Mouse (Mus musculus): ENCODE measurements around the gene RPS10-NUDT3. TPM values are rescaled to one million over a fixed set of nuclear protein-coding genes. Genes with fewer than 3 reads are reported as not detected.

Gene RPS10-NUDT3
- polyA plus RNA-seq, 1 experiment: not detected

GRCm38 (mm10) chr17:27546574-27547085, 88.4 kb downstream of the RPS10-NUDT3 start:
- H3K4me3 ChIP-seq (replicated peaks; ENCODE audit: control insufficient read depth, low read depth, low read length): no peak overlapping the region
- no peak overlapping the region for H3K27ac ChIP-seq (ENCODE audit: control insufficient read depth, insufficient read depth, low read depth, low read length, poor library complexity)
- 72% methylated on average over 7 of the region's 7 CpGs for WGBS
- H3K4me1 ChIP-seq (ENCODE audit: control insufficient read depth, insufficient read depth, low read length): peaks cover 3% of the 10 kb centered on the region
- TF ChIP-seq POLR2A (IDR thresholded peaks at IDR 0.05; ENCODE audit: borderline replicate concordance, control insufficient read depth, low read depth, low read length): no peak
- no peak for TF ChIP-seq CTCF (IDR thresholded peaks at IDR 0.05; ENCODE audit: control insufficient read depth, insufficient read depth, low read length)

DNA sequence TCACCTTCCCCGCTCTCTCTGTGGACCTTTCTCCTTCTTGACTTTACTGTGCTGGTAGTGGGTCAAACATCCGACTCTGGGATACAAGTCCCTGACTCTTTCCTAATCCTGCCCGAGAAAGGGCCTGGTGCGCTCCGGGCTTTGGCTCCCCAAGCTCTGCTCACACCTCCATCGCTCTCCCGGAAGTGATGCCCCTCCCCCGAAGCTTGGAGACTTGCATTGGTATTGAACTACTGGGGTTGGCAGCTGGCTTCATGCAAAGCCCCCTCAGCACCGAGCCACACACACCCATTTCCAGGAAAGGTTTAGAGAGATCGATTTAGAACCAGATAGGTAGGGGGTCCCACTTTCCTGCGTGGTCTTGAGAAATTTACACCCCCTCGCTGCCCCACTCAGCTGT, 89.0 kb downstream of the RPS10-NUDT3 start:
- no peaks in the 10 kb centered on the region; the same call in 1 of the 2 replicates for H3K4me1 ChIP-seq (ENCODE audit: control insufficient read depth, insufficient read depth, low read length)

GRCm38 (mm10) chr17:27544551-27544950, 90.5 kb downstream of the RPS10-NUDT3 start:
- no peak overlapping the region for H3K27ac ChIP-seq (ENCODE audit: control insufficient read depth, insufficient read depth, low read depth, low read length, poor library complexity)
- H3K4me3 ChIP-seq (replicated peaks; ENCODE audit: control insufficient read depth, low read depth, low read length): no peak overlapping the region
- TF ChIP-seq CTCF (IDR thresholded peaks at IDR 0.05; ENCODE audit: control insufficient read depth, insufficient read depth, low read length) (no peak), POLR2A (IDR thresholded peaks at IDR 0.05; ENCODE audit: borderline replicate concordance, control insufficient read depth, low read depth, low read length) (no peak)
- no peaks in the 10 kb centered on the region; the same call in 1 of the 2 replicates for H3K4me1 ChIP-seq (ENCODE audit: control insufficient read depth, insufficient read depth, low read length)
- 76% methylated on average over 11 of the region's 11 CpGs for WGBS

More for the DNA sequence above, 89.0 kb downstream of the RPS10-NUDT3 start:
- whole genome bisulfite sequencing: 68% methylated on average over 12 of the region's 12 CpGs
- no peak for TF ChIP-seq POLR2A (IDR thresholded peaks at IDR 0.05; ENCODE audit: borderline replicate concordance, control insufficient read depth, low read depth, low read length)
- TF ChIP-seq CTCF (IDR thresholded peaks at IDR 0.05; ENCODE audit: control insufficient read depth, insufficient read depth, low read length): no peak
- Histone ChIP-seq H3K27ac (ENCODE audit: control insufficient read depth, insufficient read depth, low read depth, low read length, poor library complexity) (no peak overlapping the region), H3K4me3 (replicated peaks; ENCODE audit: control insufficient read depth, low read depth, low read length) (no peak overlapping the region)

GRCm38 (mm10) chr17:27541984-27542383, 93.0 kb downstream of the RPS10-NUDT3 start:
- Histone ChIP-seq H3K27ac (ENCODE audit: control insufficient read depth, insufficient read depth, low read depth, low read length, poor library complexity) (no peak overlapping the region), H3K4me1 (ENCODE audit: control insufficient read depth, insufficient read depth, low read length) (no peaks in the 10 kb centered on the region; the same call in 1 of the 2 replicates), H3K4me3 (replicated peaks; ENCODE audit: control insufficient read depth, low read depth, low read length) (no peak overlapping the region)
- TF ChIP-seq POLR2A (IDR thresholded peaks at IDR 0.05; ENCODE audit: borderline replicate concordance, control insufficient read depth, low read depth, low read length) (no peak), CTCF (IDR thresholded peaks at IDR 0.05; ENCODE audit: control insufficient read depth, insufficient read depth, low read length) (no peak)
- WGBS: 88% methylated on average over 3 of the region's 3 CpGs

- no peaks in the 10 kb centered on the region; the same call in 1 of the 2 replicates for H3K4me1 ChIP-seq (ENCODE audit: control insufficient read depth, insufficient read depth, low read length)
- WGBS: 74% methylated on average over 2 of the region's 2 CpGs
- no peak overlapping the region for H3K4me3 ChIP-seq (replicated peaks; ENCODE audit: control insufficient read depth, low read depth, low read length)
- TF ChIP-seq CTCF (IDR thresholded peaks at IDR 0.05; ENCODE audit: control insufficient read depth, insufficient read depth, low read length): no peak
- TF ChIP-seq POLR2A (IDR thresholded peaks at IDR 0.05; ENCODE audit: borderline replicate concordance, control insufficient read depth, low read depth, low read length): no peak
- no peak overlapping the region for H3K27ac ChIP-seq (ENCODE audit: control insufficient read depth, insufficient read depth, low read depth, low read length, poor library complexity)
Observed at GRCm38 (mm10) chr17:27541261-27541660, 93.8 kb downstream of the RPS10-NUDT3 start.

DNA sequence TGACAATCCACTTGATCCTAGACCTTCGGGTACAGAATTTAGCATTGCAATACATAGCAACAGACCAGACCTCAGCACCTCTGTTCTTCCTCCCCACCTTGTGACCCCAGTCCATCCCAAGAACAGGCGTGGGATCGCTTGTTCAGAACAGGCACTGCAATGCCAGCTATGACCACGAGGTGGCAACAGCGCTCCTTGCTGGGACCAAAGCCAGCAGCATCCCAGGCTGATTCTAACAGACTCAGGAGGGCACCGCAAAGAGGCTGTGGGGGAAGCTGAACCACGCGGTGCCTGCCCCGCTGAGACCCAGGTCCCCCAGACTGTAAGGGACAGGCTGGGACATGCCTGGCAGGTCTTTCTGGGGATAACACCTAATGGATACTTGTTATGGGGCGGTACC, 100.3 kb downstream of the RPS10-NUDT3 start:
- Histone ChIP-seq H3K27ac (ENCODE audit: control insufficient read depth, insufficient read depth, low read depth, low read length, poor library complexity) (no peak overlapping the region), H3K4me3 (replicated peaks; ENCODE audit: control insufficient read depth, low read depth, low read length) (no peak overlapping the region), H3K4me1 (ENCODE audit: control insufficient read depth, insufficient read depth, low read length) (no peaks in the 10 kb centered on the region)
- 5% methylated on average over 10 of the region's 10 CpGs for WGBS
- TF ChIP-seq POLR2A (IDR thresholded peaks at IDR 0.05; ENCODE audit: borderline replicate concordance, control insufficient read depth, low read depth, low read length): no peak
- TF ChIP-seq CTCF (IDR thresholded peaks at IDR 0.05; ENCODE audit: control insufficient read depth, insufficient read depth, low read length): peak; percentile 100

DNA sequence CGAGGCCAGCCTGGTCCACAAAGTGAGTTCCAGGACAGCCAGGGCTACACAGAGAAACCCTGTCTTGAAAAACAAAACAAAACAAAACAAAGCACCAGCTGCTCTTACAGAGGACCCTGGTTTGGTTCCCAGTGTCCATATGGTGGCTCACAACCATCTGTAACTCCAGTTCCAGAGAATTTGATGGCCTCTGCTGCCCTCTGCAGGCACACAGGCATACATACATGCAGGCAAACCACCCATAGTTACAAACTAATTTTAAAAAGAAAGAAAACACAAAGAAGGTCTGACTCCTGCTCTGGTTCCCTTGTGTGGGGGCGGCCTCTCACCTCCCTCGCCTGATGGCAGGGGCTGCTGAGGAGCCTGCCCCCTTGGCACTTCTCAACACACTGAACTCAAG, 101.7 kb downstream of the RPS10-NUDT3 start:
- Histone ChIP-seq H3K4me1 (ENCODE audit: control insufficient read depth, insufficient read depth, low read length) (no peaks in the 10 kb centered on the region), H3K4me3 (replicated peaks; ENCODE audit: control insufficient read depth, low read depth, low read length) (no peak overlapping the region), H3K27ac (ENCODE audit: control insufficient read depth, insufficient read depth, low read depth, low read length, poor library complexity) (no peak overlapping the region)
- WGBS: 83% methylated on average over 3 of the region's 3 CpGs
- TF ChIP-seq CTCF (IDR thresholded peaks at IDR 0.05; ENCODE audit: control insufficient read depth, insufficient read depth, low read length): peak; percentile 25; the same call in 1 of the 2 replicates
- TF ChIP-seq POLR2A (IDR thresholded peaks at IDR 0.05; ENCODE audit: borderline replicate concordance, control insufficient read depth, low read depth, low read length): no peak

DNA sequence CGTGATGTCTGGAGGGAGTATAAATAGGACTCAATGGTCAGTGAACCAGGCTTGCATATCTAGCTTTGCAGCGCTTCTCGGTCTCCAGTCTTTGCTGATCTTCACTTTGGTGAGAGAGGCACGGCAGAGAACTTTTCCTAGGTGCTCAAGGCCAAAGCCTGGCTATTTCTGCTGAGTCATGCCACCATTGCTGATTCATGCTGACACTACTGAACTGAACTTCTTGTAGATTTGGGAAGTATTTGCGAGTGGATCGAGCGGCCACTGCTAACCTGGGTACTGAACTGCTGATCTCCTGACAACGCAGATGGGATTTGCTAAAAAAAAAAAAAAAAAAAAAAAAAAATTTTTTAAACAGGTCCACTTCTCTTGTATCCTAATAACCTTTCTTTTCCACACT, 102.9 kb downstream of the RPS10-NUDT3 start:
- WGBS: 49% methylated on average over 8 of the region's 8 CpGs
- no peak overlapping the region for H3K4me3 ChIP-seq (replicated peaks; ENCODE audit: control insufficient read depth, low read depth, low read length)
- TF ChIP-seq POLR2A (IDR thresholded peaks at IDR 0.05; ENCODE audit: borderline replicate concordance, control insufficient read depth, low read depth, low read length): no peak
- no peak for TF ChIP-seq CTCF (IDR thresholded peaks at IDR 0.05; ENCODE audit: control insufficient read depth, insufficient read depth, low read length)
- no peak overlapping the region for H3K27ac ChIP-seq (ENCODE audit: control insufficient read depth, insufficient read depth, low read depth, low read length, poor library complexity)
- peaks cover 3% of the 10 kb centered on the region for H3K4me1 ChIP-seq (ENCODE audit: control insufficient read depth, insufficient read depth, low read length)

Other genes starting within 250 kb of the RPS10-NUDT3 start
- gene Grm4, start 113.8 kb downstream of the RPS10-NUDT3 start, polyA plus RNA-seq (2011; ENCODE audit: insufficient read depth, insufficient read length, low replicate concordance, missing spikeins): not detected in 2 replicates
- gene Hmga1, start 78.7 kb downstream of the RPS10-NUDT3 start, polyA plus RNA-seq (2011; ENCODE audit: insufficient read depth, insufficient read length, low replicate concordance, missing spikeins): 38.0 and 99.4 TPM in 2 replicates
- gene AI413582, start 69.5 kb downstream of the RPS10-NUDT3 start, polyA plus RNA-seq (2011; ENCODE audit: insufficient read depth, insufficient read length, low replicate concordance, missing spikeins): 17.7 and 22.0 TPM in 2 replicates
- gene Nudt3, start 11.7 kb downstream of the RPS10-NUDT3 start, polyA plus RNA-seq (2011; ENCODE audit: insufficient read depth, insufficient read length, low replicate concordance, missing spikeins): 84.4 and 97.1 TPM in 2 replicates
- gene Rps10, start 1.4 kb upstream of the RPS10-NUDT3 start, polyA plus RNA-seq (2011; ENCODE audit: insufficient read depth, insufficient read length, low replicate concordance, missing spikeins): 1,643 and 1,889 TPM in 2 replicates
- 2.7 and 12.0 TPM in 2 replicates for gene Pacsin1, start 20.3 kb upstream of the RPS10-NUDT3 start, polyA plus RNA-seq (2011; ENCODE audit: insufficient read depth, insufficient read length, low replicate concordance, missing spikeins)
- not detected in 2 replicates for gene Spdef, start 93.7 kb upstream of the RPS10-NUDT3 start, polyA plus RNA-seq (2011; ENCODE audit: insufficient read depth, insufficient read length, low replicate concordance, missing spikeins)
- gene D17Wsu92e, start 185.4 kb upstream of the RPS10-NUDT3 start, polyA plus RNA-seq (2011; ENCODE audit: insufficient read depth, insufficient read length, low replicate concordance, missing spikeins): 67.3 and 80.9 TPM in 2 replicates
- gene Snrpc, start 202.9 kb upstream of the RPS10-NUDT3 start, polyA plus RNA-seq (2011; ENCODE audit: insufficient read depth, insufficient read length, low replicate concordance, missing spikeins): 49.4 and 74.7 TPM in 2 replicates
- gene Uhrf1bp1, start 221.2 kb upstream of the RPS10-NUDT3 start, polyA plus RNA-seq (2011; ENCODE audit: insufficient read depth, insufficient read length, low replicate concordance, missing spikeins): 5.9 and 7.9 TPM in 2 replicates